Mouse (Mus musculus) G1E-ER4 (cell line): ENCODE results near the gene Gm11213. TPM values are rescaled to one million over a fixed set of nuclear protein-coding genes. Genes with fewer than 3 reads are reported as not detected.

Experiments
- GATA1 ChIP-seq: IDR thresholded peaks from one replicate; pipeline ENCODE4 v1.8.0; 2012; ENCODE audit warnings: low read length, inconsistent platforms
- polyA plus RNA-seq: library from polyadenylated mRNA; stranded (reverse); fragments of >175 nt; gene quantifications from 2 replicates; pipeline ENCODE4 v1.2.3, GENCODE M21; 2012

Gm11213 gene
- polyA plus RNA-seq, 1 experiment = not detected

GRCm38 (mm10) chr4:63558407-63559081 is 46.5 kb downstream of the Gm11213 start, which contains the start of gene Tmem268:
Gene Tmem268 (plus strand): TSS chr4:63558781.
- no peak for TF ChIP-seq GATA1

- TF ChIP-seq GATA1 = no peak
Observed at GRCm38 (mm10) chr4:63557124-63558059, 47.7 kb downstream of the Gm11213 start.

- no peak for TF ChIP-seq GATA1
Observed at GRCm38 (mm10) chr4:63556665-63557064, 48.4 kb downstream of the Gm11213 start.

DNA sequence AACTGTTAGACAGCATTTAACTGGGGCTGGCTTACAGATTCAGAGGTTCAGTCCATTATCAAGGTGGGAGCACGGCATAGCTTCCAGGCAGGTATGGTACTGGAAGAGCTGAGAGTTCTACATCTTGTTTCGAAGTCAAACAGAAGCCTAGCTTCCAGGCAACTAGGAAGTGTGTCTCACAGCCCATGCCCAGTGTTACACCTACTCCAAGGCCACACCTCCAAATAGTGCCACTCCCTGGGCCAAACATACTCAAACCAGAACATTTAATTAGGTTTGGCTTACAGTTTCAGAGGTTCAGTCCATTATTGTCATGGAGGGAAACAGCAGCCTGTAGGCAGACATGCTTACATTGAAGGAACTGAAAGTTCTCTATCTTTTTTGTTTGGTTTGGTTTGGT is 50.0 kb downstream of the Gm11213 start:
- no peak for TF ChIP-seq GATA1

DNA sequence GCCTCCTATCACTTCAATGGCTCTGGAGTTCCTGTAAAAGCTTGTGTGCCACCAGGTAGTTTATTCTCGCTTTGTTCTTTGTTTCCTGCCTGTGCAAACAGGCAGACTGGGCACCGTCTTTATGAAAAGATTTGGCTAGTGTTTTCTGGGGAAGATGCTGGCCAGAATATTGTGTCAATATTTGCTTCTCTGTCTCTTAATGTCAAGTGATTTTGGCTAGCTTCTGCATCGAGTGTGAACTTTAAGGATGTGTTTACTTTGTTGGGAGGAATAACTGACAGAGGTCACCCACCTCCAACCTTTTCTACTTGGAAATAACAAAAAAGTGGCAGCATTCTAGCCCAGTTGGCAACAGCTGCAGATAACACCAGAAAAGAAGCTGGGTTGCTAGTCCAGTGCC is 50.4 kb downstream of the Gm11213 start:
- TF ChIP-seq GATA1 = no peak

DNA sequence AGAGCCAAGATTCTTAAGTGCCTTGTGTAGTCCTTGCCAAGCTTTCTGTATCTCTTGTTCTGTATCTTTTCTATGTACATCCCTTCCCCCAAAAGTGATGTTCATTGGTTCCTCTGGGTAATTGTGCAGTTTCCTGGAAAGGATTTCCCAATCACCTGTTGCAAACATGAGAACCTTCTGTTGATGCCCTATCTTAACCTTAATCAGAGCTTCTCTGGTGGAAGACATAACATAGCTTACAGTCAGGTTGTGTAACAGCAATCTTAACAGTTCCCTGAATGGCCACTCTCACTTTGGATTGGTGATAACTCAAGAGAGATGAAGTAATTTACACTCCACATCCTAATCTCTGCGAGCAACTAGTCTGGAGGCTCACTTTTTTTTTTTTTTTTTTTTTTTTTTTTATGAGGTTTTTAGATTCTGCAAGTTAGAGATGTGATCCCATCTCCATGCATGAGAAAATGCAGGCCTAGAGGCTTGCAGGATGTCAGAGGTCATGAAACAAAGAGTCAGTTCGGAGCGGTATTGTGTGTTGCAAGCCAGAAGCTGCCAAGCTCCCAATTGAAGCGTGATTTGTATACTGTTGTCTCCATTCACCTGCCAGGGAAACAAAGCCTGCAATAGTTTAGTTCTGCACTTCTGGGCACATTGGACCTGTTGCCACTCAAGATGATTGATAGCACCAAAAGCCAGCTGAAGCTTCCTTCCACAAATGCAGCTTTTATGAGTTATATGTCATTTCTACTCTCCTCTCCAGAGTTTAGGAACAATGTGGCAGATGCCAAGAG is 51.1 kb downstream of the Gm11213 start:
- no peak for TF ChIP-seq GATA1

DNA sequence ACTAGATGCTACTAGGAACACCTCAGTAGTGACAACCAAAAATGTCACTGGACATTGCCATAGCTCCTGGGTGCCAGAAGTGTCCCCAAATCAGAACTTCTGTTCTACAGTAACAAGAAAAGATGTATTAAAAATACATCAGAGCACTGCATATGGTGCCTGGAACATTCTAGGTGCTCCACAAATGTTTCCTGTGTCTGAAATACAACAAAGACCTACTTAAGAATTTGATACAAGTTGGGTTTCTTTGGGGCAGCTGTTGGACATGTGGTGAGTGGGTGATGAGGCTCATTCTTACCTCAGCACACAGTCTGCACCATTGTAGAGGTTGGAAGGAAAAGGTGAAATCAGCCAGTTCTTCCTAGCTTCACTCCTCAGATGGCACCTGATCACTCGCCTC is 52.2 kb downstream of the Gm11213 start:
- no peak for TF ChIP-seq GATA1

- TF ChIP-seq GATA1 = no peak
Observed at GRCm38 (mm10) chr4:63550908-63551307, 54.2 kb downstream of the Gm11213 start.

DNA sequence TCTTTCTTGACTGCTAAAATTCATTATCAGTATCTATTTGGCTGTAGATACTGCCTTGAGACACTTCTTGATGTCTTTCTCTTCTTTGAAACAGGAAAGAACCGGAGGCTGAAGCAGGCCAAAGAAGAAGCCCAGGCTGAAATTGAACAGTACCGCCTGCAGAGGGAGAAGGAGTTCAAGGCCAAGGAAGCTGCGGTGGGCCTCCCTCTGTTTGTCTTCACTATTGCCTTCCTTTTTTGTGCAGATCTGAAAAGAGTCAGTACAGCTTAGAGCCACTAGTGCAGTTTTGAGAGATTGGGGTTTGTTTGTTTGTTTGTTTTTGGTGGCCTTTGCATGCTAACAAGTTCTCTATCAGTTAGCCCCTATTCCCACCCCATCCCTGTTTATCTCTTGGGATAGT is 56.6 kb downstream of the Gm11213 start:
- no peak for TF ChIP-seq GATA1

DNA sequence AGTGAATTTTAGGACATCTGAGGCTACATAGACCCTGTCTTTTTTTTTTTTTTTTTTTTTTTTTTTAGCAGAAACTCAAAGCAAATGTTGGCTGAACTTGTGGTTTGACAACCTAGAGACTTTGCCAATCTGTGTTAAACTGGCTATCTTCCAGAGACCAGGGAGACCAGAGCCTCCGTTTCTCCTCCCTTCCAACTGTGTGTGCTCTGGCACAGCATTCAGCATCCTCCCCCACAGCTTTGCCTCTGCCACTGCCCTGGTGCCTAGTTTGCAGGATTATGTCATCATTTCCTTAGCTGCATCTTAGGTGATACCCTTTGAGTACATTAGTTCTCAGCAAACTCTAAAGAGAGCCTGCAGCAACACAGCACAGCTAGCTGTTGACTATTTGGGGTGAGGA is 57.3 kb downstream of the Gm11213 start:
- no peak for TF ChIP-seq GATA1

Other genes with a start within 250 kb of the Gm11213 start
- not detected in 2 replicates for gene Orm3, start 249.1 kb downstream of the Gm11213 start, polyA plus RNA-seq
- not detected in 2 replicates for gene Orm2, start 242.8 kb downstream of the Gm11213 start, polyA plus RNA-seq
- not detected in 2 replicates for gene Akna, start 201.9 kb downstream of the Gm11213 start, polyA plus RNA-seq
- not detected in 2 replicates for gene Whrn, start 109.3 kb downstream of the Gm11213 start, polyA plus RNA-seq
- gene Atp6v1g1, start 60.5 kb downstream of the Gm11213 start, polyA plus RNA-seq = 135 and 188 TPM in 2 replicates
- gene Tmem268, start 46.5 kb downstream of the Gm11213 start, polyA plus RNA-seq = 5.5 and 6.9 TPM in 2 replicates
- not detected in 2 replicates for gene Tex48, start 17.2 kb upstream of the Gm11213 start, polyA plus RNA-seq
- gene Gm11214, start 58.1 kb upstream of the Gm11213 start, polyA plus RNA-seq = not detected in 2 replicates
- gene Tnfsf15, start 139.9 kb upstream of the Gm11213 start, polyA plus RNA-seq = not detected in 2 replicates